Mouse (Mus musculus) CD4-positive, CD25-positive, alpha-beta regulatory T cell, adult 4 months (primary cell): ENCODE data around the gene Pinlyp. TPM values are rescaled to one million over a fixed set of nuclear protein-coding genes. Genes with fewer than 3 reads are reported as not detected.

Experiments used
- ATAC-seq: one replicate; pipeline ENCODE4 v1.8.0; 2017
- polyA plus RNA-seq, 2 experiments: library from polyadenylated mRNA; unstranded; fragments of 100-300 nt; shearing (Covaris generic); gene quantifications; one replicate each; pipeline ENCODE4 v1.2.1; 2017

Gene Pinlyp
- not detected for polyA plus RNA-seq

GRCm38 (mm10) chr7:24546068-24546614, at the start of gene Pinlyp, which contains the start of gene Xrcc1:
Pinlyp (minus strand) TSS chr7:24546118.
Xrcc1 (plus strand) TSS chr7:24546289.
- no peak for ATAC-seq

- ATAC-seq = no peak
Measured at GRCm38 (mm10) chr7:24595464-24595863, 49.5 kb upstream of the Pinlyp start.

- no peak for ATAC-seq
Measured at GRCm38 (mm10) chr7:24594309-24594803, 48.4 kb upstream of the Pinlyp start.

GRCm38 (mm10) chr7:24593621-24594308, 47.8 kb upstream of the Pinlyp start:
- peak; percentile 98 for ATAC-seq

GRCm38 (mm10) chr7:24592781-24593180, 46.9 kb upstream of the Pinlyp start:
- no peak for ATAC-seq

- ATAC-seq = no peak
Measured at GRCm38 (mm10) chr7:24592163-24592562, 46.2 kb upstream of the Pinlyp start.

GRCm38 (mm10) chr7:24591735-24592134, 45.8 kb upstream of the Pinlyp start:
- ATAC-seq = no peak

- no peak for ATAC-seq
Measured at GRCm38 (mm10) chr7:24588336-24588735, 42.4 kb upstream of the Pinlyp start.

- ATAC-seq = no peak
Measured at GRCm38 (mm10) chr7:24587330-24588105, 41.6 kb upstream of the Pinlyp start, which contains the start of the genes Ethe1 and Zfp575. Ethe1 (plus strand) TSS chr7:24587543. Zfp575 (minus strand) TSS chr7:24587641.

GRCm38 (mm10) chr7:24586828-24587227, 40.9 kb upstream of the Pinlyp start:
- no peak for ATAC-seq

- ATAC-seq = no peak
Measured at GRCm38 (mm10) chr7:24585995-24586394, 40.1 kb upstream of the Pinlyp start.

GRCm38 (mm10) chr7:24584876-24585275, 39.0 kb upstream of the Pinlyp start:
- ATAC-seq = no peak

GRCm38 (mm10) chr7:24577811-24578210, 31.9 kb upstream of the Pinlyp start:
- no peak for ATAC-seq

- no peak for ATAC-seq
Measured at GRCm38 (mm10) chr7:24574224-24574796, 28.4 kb upstream of the Pinlyp start.

GRCm38 (mm10) chr7:24572455-24572854, 26.5 kb upstream of the Pinlyp start:
- ATAC-seq = no peak

GRCm38 (mm10) chr7:24571071-24571470, 25.2 kb upstream of the Pinlyp start:
- no peak for ATAC-seq

GRCm38 (mm10) chr7:24568512-24568911, 22.6 kb upstream of the Pinlyp start:
- no peak for ATAC-seq

- ATAC-seq = no peak
Measured at GRCm38 (mm10) chr7:24566206-24566605, 20.3 kb upstream of the Pinlyp start.

GRCm38 (mm10) chr7:24565627-24566026, 19.7 kb upstream of the Pinlyp start:
- ATAC-seq = no peak

GRCm38 (mm10) chr7:24564607-24565265, 18.8 kb upstream of the Pinlyp start:
- ATAC-seq = peak; percentile 86

GRCm38 (mm10) chr7:24563837-24564206, 17.9 kb upstream of the Pinlyp start:
- no peak for ATAC-seq

GRCm38 (mm10) chr7:24563191-24563836, 17.4 kb upstream of the Pinlyp start:
- ATAC-seq = no peak
